Mouse (Mus musculus) lung, postnatal 4 days (tissue): ENCODE results near the gene Coa3.
"Not testable (repeated sequence)": the region's sequence is repeated elsewhere in the genome, so short reads cannot be mapped to it uniquely, and the experiment has no call there.

Source experiments
- DNase-seq, 2 experiments: peaks; one replicate each; pipeline ENCODE4 v3.0.0; 2021

Coa3 gene

DNA sequence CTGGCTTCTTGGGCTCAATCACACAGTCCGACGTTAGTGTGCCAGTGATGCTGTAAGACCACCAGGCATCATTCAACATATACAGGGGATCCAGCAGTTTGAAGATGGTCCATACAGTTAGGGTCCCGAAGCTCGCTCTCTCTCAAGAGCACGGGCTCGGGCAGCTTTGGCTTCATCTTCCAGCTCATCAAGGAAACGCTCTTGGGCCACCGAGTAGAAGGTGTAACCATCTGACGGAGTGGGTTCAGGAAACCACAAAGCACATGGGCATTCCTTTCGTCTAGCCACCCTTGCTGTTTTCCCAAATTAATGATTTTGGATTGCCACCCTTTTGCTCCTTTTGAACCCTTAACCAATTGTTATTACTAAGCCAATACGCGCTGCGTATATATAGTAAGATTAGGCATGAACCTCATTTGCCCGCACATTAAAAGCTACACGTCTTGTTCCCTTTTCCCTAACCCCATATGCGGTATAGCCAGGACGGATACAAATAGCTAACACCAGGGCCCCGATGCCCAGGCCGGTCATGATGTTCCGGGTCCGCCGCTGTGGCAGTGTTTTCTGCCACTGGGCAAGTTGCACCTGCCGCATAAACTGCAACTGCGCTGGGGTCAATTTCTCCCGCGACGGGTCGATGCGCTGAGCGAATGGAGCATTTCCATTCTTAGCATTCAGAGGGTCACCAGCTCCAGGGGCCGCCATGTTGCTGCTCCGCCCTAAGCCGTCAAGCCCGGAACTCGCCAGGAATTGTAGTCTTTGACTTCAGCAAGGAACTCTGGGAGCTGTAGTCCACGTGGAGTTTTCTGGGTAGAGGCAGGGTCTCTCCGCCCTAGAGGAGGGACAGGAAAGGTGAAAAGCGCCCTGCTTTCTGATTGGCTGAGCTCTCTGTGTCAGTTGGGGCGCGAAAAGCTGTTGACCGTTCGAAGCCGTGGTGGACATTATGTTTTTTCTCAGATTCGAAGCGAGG is at the start of gene Coa3, which contains the start of gene Cntd1:
Gene Coa3, minus strand, starts transcription at position 892 of the 970 bp plus-strand sequence.
Gene Cntd1, plus strand, starts transcription at position 790 of the 970 bp plus-strand sequence.
- DNase-seq: peak; percentile 87 to 88

DNA sequence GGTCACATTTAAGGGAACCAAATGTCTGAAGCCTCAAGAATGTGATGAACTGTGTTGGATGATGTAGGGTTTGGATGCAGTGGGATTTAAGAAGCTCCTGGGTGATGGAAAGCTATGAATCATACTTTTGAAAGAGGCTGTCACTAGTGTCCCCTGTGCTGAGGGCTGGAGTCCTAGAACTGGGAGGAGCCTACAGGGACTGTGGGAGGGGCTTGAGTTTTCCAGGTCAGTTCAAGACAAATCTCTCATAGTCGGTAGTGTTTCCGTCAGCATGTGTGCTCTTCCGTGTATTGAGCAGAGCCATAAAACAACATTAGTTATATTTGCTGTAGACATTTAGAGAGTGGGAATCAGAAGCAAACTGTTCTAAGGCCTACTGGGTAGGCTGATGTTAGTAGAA is 48.4 kb upstream of the Coa3 start:
- no peak for DNase-seq

GRCm38 (mm10) chr11:101326147-101326546 is 47.2 kb upstream of the Coa3 start:
- DNase-seq: no peak

GRCm38 (mm10) chr11:101325201-101325600 is 46.3 kb upstream of the Coa3 start:
- DNase-seq: not testable (repeated sequence)

GRCm38 (mm10) chr11:101324763-101325162 is 45.8 kb upstream of the Coa3 start, which contains the start of gene Aoc2:
Gene Aoc2 (plus strand): TSS chr11:101325063.
- DNase-seq: no peak

DNA sequence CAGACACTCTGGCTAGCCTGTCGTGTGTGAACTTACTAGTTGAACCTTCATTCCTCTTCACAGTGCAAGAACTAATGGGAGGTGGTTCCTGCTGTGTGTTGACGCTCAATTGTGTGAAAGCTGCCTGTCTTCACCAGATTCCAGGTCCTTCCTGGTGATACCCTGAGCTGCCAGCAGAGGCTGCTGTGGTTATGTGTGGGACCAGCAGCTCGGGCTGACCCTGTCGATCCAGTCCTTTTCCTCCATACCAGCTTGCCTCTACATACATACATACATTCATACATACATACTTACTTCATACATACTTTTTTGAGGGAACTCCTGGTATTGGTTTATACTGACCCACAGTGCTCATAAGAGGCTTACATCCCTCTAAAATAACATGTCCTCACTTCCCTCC is 44.7 kb upstream of the Coa3 start:
- DNase-seq: peak; percentile 73 to 79

DNA sequence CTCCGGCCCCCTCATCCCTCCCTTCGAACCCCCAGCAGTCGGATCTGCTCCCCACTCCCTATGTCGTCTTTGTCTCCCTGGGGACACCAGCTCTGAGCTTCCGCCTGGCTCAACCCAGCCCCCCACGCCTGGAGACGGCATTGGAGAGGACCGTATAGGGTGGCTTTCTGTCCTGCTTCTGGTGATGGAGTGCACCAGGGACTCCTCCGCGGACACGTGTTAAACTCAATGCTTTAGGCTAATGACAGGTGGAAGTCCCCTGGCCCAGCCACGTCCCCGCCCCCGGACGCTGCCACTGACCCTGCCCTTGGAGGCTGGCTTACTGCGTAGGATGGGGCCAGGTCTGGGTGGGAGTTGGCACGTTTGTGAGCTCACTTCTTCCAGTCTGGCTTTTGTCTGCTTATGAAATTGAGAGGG is 37.6 kb upstream of the Coa3 start:
- peak in 1 of 2 experiments; percentile 41 for DNase-seq

DNA sequence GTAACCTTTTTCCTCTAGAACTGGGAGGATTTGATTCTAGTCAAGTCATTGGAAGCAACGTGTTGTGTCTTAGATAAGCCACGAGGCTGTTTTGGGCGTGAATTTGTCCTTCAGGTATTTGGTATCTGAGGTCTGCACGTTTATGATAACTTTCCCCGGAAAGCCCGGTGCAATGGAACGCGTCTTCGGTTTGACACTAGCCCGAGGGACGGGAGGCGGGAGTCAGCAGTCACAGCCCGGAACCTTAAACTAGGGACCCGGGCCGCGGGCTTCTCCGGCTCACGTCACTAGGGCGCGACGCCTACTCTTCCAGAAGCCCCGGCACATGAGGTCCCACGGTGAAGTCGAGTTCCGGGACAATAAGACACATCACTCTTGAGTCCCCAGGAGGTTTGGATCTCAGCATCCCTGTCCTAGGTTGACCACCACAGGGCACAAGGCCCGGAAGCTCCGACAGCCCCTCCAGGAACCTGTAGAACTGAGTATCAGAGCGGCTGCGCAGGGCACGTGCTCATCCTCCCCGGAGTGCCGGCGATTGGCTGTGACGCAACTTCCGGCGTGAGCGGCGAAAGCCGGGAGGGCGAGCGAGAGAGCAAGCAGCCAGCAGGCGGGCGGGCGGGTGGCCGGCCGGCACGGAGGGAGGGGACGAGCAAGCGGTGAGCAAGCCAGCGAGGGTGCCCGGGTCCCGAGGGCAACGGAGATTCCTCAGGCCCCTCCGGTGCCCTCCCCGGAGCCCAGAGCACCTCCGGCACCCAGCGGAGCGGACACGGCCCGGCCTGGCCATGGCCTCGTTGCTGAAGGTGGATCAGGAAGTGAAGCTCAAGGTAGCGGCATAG is 37.0 kb upstream of the Coa3 start, which contains the start of gene Psme3:
Gene Psme3, plus strand, starts transcription at position 549 of the 836 bp plus-strand sequence.
- peak; percentile 93 to 94 for DNase-seq

DNA sequence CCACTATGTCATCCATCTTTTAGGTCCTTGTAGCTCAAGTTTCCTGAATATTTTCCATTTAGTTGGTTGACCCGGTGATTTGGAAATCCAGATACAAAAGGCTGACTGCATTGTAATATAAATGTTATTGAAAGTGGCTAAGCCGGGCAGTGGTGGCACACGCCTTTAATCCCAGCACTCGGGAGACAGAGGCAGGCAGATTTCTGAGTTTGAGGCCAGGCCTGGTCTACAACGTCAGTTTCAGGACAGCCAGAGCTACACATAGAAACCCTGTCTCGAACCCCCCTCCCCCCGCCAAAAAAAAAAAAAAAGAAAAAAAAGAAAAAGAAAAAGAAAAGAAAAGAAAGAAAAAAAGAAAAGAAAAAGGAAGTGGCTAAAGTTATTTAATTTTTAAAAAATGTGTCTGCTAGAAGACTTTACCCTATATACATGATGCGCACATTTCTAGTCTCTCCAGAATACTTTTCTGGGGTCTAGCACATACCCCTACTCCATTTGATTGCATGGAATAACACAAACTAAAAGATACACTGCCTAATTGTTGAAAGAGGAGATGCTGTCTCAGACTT is 36.3 kb upstream of the Coa3 start:
- DNase-seq: no peak

- no peak for DNase-seq
These were observed 35.7 kb upstream of the Coa3 start for GRCm38 (mm10) chr11:101314567-101314966.

- DNase-seq: no peak
These were observed 33.2 kb upstream of the Coa3 start for GRCm38 (mm10) chr11:101312150-101312549.

DNA sequence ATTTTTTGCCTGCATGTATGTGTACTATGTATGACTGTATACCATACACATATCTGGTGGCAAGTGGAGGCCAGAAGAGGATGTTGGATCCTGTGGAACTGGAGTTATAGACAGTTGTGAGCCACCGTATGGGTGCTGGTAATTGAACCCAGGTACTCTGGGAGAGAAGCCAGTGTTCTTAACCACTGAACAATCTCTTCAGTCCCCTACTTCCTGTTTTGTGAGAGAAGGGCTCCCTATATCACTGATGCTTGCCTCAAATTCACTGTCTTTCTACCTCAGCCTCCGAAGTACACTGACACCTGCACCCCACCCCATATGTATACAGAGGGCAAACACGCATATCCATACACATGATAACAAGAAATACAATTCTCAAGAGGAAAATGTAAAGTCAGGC is 32.2 kb upstream of the Coa3 start:
- no peak for DNase-seq

DNA sequence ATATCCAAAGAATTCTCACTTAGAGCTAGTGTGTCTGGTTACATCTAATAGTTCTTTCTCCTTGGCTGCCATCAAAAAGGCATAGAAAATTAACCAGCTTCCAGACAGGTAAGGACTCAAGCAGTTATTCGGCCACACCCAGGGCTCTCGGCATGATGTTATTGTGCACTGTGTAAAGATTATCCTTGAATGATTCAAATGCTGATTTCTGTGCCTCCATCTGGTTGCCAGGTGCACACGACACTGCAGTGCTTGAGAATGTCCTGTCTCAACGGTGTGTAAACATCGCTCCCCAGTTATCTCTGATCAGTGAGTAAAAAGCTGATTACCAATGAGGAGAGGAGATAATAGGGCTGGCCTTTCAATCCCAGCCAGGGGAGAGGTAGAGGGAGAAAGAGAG is 28.8 kb upstream of the Coa3 start:
- no peak for DNase-seq

GRCm38 (mm10) chr11:101302004-101302798 is 23.3 kb upstream of the Coa3 start, which contains the start of gene Becn1:
Gene Becn1 (minus strand): TSS chr11:101302286.
- peak; percentile 95 to 98 for DNase-seq

- DNase-seq: no peak
These were observed 22.5 kb upstream of the Coa3 start for GRCm38 (mm10) chr11:101301299-101302003.

DNA sequence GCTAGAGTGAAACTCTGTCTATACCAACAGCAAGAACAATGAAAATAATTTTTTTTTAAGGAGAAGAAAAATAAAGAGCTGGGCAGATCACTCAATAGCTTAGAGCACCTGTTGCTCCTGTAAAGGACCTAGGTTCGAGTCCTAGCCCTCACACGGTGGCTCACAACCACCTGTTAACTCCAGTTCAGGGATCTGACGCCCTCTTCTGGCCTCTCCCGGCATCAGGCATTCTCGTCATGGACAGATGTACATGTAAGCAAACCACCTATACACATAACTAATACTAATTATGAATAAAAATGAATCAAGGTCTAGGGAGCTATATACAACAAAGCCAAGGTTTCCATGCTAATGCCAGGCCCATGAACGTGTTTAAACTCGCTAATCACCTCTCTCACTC is 22.0 kb upstream of the Coa3 start:
- DNase-seq: no peak

- DNase-seq: no peak
These were observed 16.3 kb upstream of the Coa3 start for GRCm38 (mm10) chr11:101295191-101295590.

DNA sequence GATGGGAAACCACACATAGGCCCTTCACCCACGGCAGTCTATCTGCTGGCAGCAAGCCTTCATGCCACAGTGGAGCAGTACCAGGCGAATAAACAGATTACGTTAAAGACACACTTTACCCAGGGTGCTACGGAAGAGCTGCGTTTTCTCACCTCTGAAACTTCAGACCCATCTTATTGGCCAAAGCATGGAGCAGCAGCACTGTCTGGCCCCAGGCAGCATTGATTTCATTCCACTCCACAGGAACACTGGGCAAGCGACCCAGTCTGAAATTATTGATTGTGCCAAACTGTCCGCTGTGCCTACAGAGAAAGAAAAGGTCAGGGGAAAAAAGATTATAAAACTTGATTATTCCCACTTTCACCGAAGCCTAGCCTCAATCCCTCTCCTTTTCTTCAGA is 12.3 kb upstream of the Coa3 start:
- DNase-seq: no peak

DNA sequence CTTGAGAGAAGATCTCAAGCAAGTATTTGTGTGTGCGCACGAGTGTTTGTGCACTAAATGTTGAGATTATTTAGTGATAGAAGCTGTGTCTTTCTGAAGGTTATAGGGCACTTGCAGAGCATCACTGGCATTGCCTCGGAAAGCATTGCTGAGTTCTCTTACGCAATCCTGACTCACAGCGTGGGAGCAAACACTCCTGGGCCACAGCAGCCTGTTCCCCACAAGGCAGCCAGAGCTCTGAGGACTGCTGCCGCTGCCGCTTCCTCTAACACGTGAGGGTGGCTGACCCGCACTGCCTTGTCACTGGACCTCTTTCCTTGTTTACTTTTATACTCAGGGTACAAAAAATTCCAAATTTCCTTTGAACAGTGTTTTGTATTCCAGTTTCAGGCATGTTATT is 8.4 kb upstream of the Coa3 start:
- DNase-seq: peak; percentile 49 to 64

GRCm38 (mm10) chr11:101283805-101284204 is 4.9 kb upstream of the Coa3 start:
- DNase-seq: no peak

- no peak for DNase-seq
These were observed 4.0 kb upstream of the Coa3 start for GRCm38 (mm10) chr11:101282896-101283295.
